Mouse (Mus musculus) midbrain, postnatal 0 days (tissue): ENCODE measurements around the gene Crtc1. TPM values are rescaled to one million over a fixed set of nuclear protein-coding genes. Genes with fewer than 3 reads are reported as not detected.

Experiments used
- ATAC-seq: fragments of 200-750 bp; cut with Nextera tagmentation; 2 replicates; pipeline ENCODE4 v1.8.0; 2017; ENCODE audit warnings: moderate number of reproducible peaks, mild to moderate bottlenecking, moderate TSS enrichment, moderate library complexity; ENCODE audit not compliant: low FRiP score
- DNase-seq: peaks from one replicate; pipeline ENCODE4 v3.0.0-alpha.2; 2015; ENCODE audit warnings: low spot score
- H3K27ac ChIP-seq: fragments of 300-500 bp; sonication (generic); 2 replicates; pipeline ENCODE4 v1.5.1; 2014; ENCODE audit warnings: low read depth, mild to moderate bottlenecking, low read length, mixed read lengths
- H3K27me3 ChIP-seq: fragments of 300-500 bp; sonication (generic); 2 replicates; pipeline ENCODE4 v1.6.1; 2014; ENCODE audit warnings: low read length, control low read depth, mixed read lengths; ENCODE audit not compliant: insufficient read depth
- H3K36me3 ChIP-seq: fragments of 300-500 bp; sonication (generic); 2 replicates; pipeline ENCODE4 v1.6.1; 2014; ENCODE audit warnings: low read length, control low read depth, mixed read lengths; ENCODE audit not compliant: insufficient read depth
- H3K4me1 ChIP-seq: fragments of 300-500 bp; sonication (generic); 2 replicates; pipeline ENCODE4 v1.6.1; 2014; ENCODE audit warnings: mild to moderate bottlenecking, control low read depth, antibody characterized with exemption, low read length, mixed read lengths; ENCODE audit not compliant: insufficient read depth
- H3K4me2 ChIP-seq: fragments of 300-500 bp; sonication (generic); 2 replicates; pipeline ENCODE4 v1.6.1; 2014; ENCODE audit warnings: low read depth, mild to moderate bottlenecking, low read length, mixed read lengths; ENCODE audit not compliant: poor library complexity, severe bottlenecking
- H3K4me3 ChIP-seq: fragments of 300-500 bp; sonication (generic); 2 replicates; pipeline ENCODE4 v1.5.1; 2014; ENCODE audit warnings: low read depth, mild to moderate bottlenecking, low read length, moderate library complexity
- H3K9ac ChIP-seq: fragments of 300-500 bp; sonication (generic); replicated peaks from 2 replicates; pipeline ENCODE4 v1.6.1; 2014; ENCODE audit warnings: mild to moderate bottlenecking, low read length, moderate library complexity, mixed read lengths; ENCODE audit not compliant: poor library complexity, severe bottlenecking
- H3K9me3 ChIP-seq: fragments of 300-500 bp; sonication (generic); 2 replicates; pipeline ENCODE4 v1.6.1; 2016; ENCODE audit warnings: low read length, control low read depth
- CTCF ChIP-seq: IDR thresholded peaks from 2 replicates; pipeline ENCODE4 v1.5.1; 2016; ENCODE audit warnings: antibody characterized with exemption, mild to moderate bottlenecking
- WGBS: fragments of 180-500 bp; shearing (Covaris S2); extraction: QIAGEN DNeasy Blood & Tissue Kit; methylation state at CpG from one replicate; pipeline ENCODE4 v1.1.7; 2014; 5-methylcytosine and 5-hydroxymethylcytosine counted together
- polyA plus RNA-seq: library from polyadenylated mRNA; unstranded; fragments of >200 nt; fragmentation: Nextera tagmentation; extraction: Ambion mirVana; gene quantifications from 2 replicates; pipeline ENCODE4 v1.2.1, GENCODE M21; 2015
- total RNA-seq: library from RNA; depleted of rRNA; stranded (reverse); fragments of >200 nt; gene quantifications from 2 replicates; pipeline ENCODE4 v1.2.3, GENCODE M21; 2014

Crtc1 gene
- total and polyA plus RNA-seq, 2 experiments from 2014 or later = 47.8 to 56.3 TPM

DNA sequence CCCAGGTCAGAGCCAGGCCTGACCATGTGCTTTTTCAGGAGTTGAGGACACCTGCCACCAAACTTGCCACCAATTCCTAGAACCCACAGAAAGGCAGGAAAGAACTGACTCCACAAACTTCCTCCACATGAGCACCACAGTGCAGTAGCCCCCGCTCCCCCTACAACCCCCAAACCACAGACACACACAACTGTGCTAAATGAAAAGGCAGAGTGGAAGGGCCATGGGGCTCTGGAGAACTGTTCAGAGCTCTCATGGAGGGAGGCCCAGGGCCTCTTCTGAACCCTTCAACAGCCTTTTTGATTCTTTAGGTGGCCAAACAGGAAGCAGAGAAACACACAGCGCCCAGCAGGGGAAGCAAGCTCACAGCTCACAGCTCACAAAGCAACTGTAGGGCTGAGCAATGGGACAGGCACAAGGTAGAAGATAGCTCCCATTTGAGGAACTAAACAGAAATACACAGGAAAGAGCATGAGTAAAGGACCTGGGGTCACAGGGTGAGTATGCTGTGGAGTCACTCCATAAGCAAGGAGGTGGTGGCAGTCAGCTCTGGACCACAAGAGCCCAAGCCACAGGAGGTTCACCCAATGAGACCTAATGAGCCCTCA, 13.0 kb downstream of the Crtc1 start:
- Histone ChIP-seq H3K4me3 (no peak overlapping the region), H3K4me2 (no peak overlapping the region), H3K9me3 (no peaks in the 10 kb centered on the region), H3K9ac (no peak overlapping the region), H3K4me1 (no peaks in the 10 kb centered on the region), H3K27me3 (no peaks in the 10 kb centered on the region), H3K36me3 (no peaks in the 10 kb centered on the region), H3K27ac (no peak overlapping the region)
- WGBS = 95% methylated on average over 2 of the region's 2 CpGs
- TF ChIP-seq CTCF = no peak
- DNase-seq (no peak), ATAC-seq (no peak)

DNA sequence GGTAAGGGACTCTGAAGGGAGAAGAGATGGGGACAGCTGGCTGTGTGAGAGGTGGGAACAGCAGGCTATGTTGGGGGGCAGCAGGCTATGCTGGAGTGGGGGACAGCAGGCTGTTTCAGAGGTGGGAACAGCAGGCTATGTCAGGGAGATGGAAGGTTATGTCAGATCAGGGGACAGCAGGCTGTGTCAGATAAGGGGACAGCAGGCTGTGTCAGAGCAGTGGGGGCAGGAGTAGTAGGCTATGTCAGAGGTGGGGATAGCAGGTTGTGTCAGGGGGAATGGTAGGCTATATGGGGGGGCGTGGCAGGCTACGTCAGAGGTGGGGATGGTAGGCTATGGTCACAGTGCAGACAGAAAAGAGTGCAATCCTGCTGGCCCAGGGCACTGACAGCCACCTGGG, 16.7 kb downstream of the Crtc1 start:
- no peak for ATAC-seq
- DNase-seq = no peak
- H3K36me3 ChIP-seq = no peaks in the 10 kb centered on the region
- no peak overlapping the region for H3K27ac ChIP-seq
- H3K4me2 ChIP-seq = no peak overlapping the region
- no peaks in the 10 kb centered on the region for H3K9me3 ChIP-seq
- H3K4me3 ChIP-seq = no peak overlapping the region
- H3K27me3 ChIP-seq = no peaks in the 10 kb centered on the region
- no peak overlapping the region for H3K9ac ChIP-seq
- WGBS = 86% methylated on average over 2 of the region's 2 CpGs
- H3K4me1 ChIP-seq = no peaks in the 10 kb centered on the region; the same call in 1 of the 2 replicates
- TF ChIP-seq CTCF = no peak

DNA sequence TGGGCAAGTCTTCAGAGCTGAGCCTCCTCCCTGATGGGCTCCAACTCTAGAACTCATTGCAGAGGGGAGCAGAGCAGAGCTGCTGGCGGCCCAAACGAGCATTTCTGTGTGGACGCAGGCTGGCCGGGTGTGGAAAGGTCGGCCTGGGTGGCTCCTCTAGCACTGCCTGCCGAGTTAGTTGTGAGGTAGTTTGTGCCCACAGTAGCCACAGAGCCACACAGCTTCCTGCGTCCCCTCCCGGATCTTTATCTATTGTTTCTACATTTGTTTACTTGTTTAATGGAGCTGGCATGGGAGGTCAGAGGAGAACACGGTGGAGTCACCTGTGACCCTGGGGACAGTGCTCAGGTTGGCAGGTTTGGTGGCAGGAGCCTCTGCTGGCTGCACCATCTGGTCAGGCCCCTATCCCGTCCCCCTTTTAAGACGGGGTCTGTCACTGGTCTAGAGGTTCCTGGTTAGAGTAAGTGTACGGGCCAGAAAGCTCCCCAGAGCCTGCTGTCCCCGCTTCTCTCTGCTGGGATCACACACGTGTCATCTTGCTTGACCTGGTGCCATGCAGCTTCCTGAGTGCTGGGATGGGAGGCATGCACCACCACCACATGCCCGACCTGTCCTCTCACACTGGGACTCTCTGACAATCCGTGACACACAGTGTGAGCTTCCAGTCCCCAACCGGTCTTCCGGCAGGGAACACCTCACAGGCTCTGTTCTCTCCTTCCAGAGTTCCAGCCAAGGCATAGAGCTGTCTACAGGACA, 17.9 kb downstream of the Crtc1 start:
- Histone ChIP-seq H3K4me3 (no peak overlapping the region), H3K4me2 (no peak overlapping the region), H3K27ac (no peak overlapping the region), H3K9me3 (no peaks in the 10 kb centered on the region), H3K4me1 (peaks cover 5% of the 10 kb centered on the region; the same call in 1 of the 2 replicates), H3K36me3 (no peaks in the 10 kb centered on the region), H3K9ac (no peak overlapping the region), H3K27me3 (no peaks in the 10 kb centered on the region)
- 87% methylated on average over 18 of the region's 18 CpGs for WGBS
- no peak for ATAC-seq
- no peak for TF ChIP-seq CTCF
- DNase-seq = no peak

DNA sequence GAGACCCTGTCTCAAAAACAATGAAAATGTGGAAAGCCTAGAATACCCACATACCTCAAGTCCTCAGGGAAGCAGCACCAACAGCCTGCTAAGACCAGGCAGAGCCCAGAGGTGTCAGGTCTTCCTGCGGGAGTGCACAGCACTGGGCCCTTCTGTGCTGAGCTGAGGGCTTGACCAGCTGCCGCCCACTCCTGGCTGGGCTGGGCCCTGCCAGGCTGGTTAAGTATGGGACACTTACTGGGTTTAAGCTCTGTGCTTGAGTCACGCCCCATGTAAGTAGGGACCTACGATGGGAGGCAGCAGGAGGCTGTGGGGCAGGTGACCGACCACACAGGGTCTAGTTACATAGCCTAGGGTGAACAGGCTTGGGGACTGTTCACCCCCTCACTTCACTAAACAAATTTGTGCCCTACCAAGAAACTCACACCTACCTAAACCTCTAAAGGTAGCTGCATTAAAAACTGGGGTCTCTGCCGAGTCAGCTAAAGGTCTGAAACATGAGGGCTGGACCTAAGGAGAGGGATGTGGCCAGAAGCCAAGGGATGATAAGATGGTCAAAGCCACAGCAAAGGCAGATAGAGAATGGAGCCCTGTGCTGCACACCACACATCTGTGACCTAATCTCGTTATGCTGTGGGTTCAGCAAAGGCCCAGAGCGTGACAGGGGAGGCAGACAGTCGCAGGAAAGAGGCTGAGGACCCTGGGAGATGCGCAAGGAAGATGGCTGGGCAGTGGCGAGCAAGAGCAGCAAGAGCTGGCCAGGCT, 19.3 kb downstream of the Crtc1 start:
- H3K27me3 ChIP-seq = no peaks in the 10 kb centered on the region
- H3K4me3 ChIP-seq = no peak overlapping the region
- 72% methylated on average over 11 of the region's 11 CpGs for WGBS
- ATAC-seq = no peak
- H3K36me3 ChIP-seq = no peaks in the 10 kb centered on the region
- no peak overlapping the region for H3K9ac ChIP-seq
- no peak overlapping the region for H3K27ac ChIP-seq
- no peak for TF ChIP-seq CTCF
- no peak for DNase-seq
- no peaks in the 10 kb centered on the region for H3K9me3 ChIP-seq
- H3K4me2 ChIP-seq = no peak overlapping the region
- H3K4me1 ChIP-seq = peaks cover 10% of the 10 kb centered on the region; the same call in 1 of the 2 replicates

DNA sequence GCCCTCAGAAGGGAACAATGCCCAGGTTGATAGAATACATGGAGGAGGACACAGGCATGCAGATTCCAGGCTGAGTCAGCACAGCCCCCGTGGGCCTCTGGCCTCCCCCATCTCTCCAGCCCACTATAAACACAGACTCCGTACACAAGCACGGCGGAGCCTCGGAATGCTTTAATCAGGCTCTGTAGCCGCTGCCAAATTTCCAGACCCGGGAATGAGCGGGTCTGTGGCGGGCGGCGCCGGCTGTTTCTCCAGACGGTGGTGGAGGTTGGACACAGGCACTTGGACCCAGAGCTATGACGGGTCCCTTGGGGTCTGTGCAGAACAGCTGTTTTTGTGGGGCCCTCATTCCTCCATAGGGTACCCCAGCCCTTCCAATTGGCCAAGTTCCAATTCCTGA, 20.4 kb downstream of the Crtc1 start:
- WGBS = 59% methylated on average over 14 of the region's 14 CpGs
- ATAC-seq = no peak
- no peak overlapping the region for H3K27ac ChIP-seq
- 0 out of 2 replicates have a peak overlapping the region, but pooled peaks have one; percentile 24 for H3K9ac ChIP-seq
- TF ChIP-seq CTCF = no peak
- no peak overlapping the region for H3K4me3 ChIP-seq
- no peak for DNase-seq
- H3K36me3 ChIP-seq = no peaks in the 10 kb centered on the region
- peaks cover 10% of the 10 kb centered on the region; the same call in 1 of the 2 replicates for H3K4me1 ChIP-seq
- H3K4me2 ChIP-seq = no peak overlapping the region
- no peaks in the 10 kb centered on the region for H3K9me3 ChIP-seq
- no peaks in the 10 kb centered on the region for H3K27me3 ChIP-seq
